Mouse (Mus musculus) liver, postnatal 0 days (tissue): ENCODE measurements at regions not wholly inside any gene's neighbourhood (a gene's known extent, or its start where the extent isn't known, plus 50 kb on each side); places are given as distances from the start of the nearest gene placed in this dataset.

ENCODE experiments used
- ATAC-seq: fragments of 200-750 bp; cut with Nextera tagmentation; 2 replicates; pipeline ENCODE4 v1.8.0; 2017; ENCODE audit warnings: mild to moderate bottlenecking, moderate library complexity
- DNase-seq: peaks from one replicate; pipeline ENCODE4 v3.0.0-alpha.2; 2016
- H3K27ac ChIP-seq: fragments of 300-500 bp; sonication (generic); 2 replicates; pipeline ENCODE4 v1.5.1; 2014; ENCODE audit warnings: antibody characterized with exemption, moderate library complexity, mild to moderate bottlenecking, low read depth
- H3K27me3 ChIP-seq: fragments of 300-500 bp; sonication (generic); 2 replicates; pipeline ENCODE4 v1.6.1; 2014; ENCODE audit warnings: low read length, control low read depth, mixed read lengths; ENCODE audit not compliant: insufficient read depth
- H3K36me3 ChIP-seq: fragments of 300-500 bp; sonication (generic); replicated peaks from 2 replicates; pipeline ENCODE4 v1.6.1; 2014; ENCODE audit warnings: mild to moderate bottlenecking, control low read depth, low read length, moderate library complexity, mixed read lengths; ENCODE audit not compliant: insufficient read depth
- H3K4me1 ChIP-seq: fragments of 300-500 bp; sonication (generic); 2 replicates; pipeline ENCODE4 v1.6.1; 2014; ENCODE audit warnings: antibody characterized with exemption, mild to moderate bottlenecking, control low read depth; ENCODE audit not compliant: insufficient read depth
- H3K4me2 ChIP-seq: fragments of 300-500 bp; sonication (generic); 2 replicates; pipeline ENCODE4 v1.6.1; 2014; ENCODE audit warnings: low read depth, mild to moderate bottlenecking, low read length, moderate library complexity, mixed read lengths
- H3K4me3 ChIP-seq: fragments of 300-500 bp; sonication (generic); 2 replicates; pipeline ENCODE4 v1.5.1; 2014; ENCODE audit warnings: low read depth, low read length
- H3K9ac ChIP-seq: fragments of 300-500 bp; sonication (generic); replicated peaks from 2 replicates; pipeline ENCODE4 v1.6.1; 2014; ENCODE audit warnings: mild to moderate bottlenecking, moderate library complexity
- H3K9me3 ChIP-seq: fragments of 300-500 bp; sonication (generic); 2 replicates; pipeline ENCODE4 v1.6.1; 2016; ENCODE audit warnings: mild to moderate bottlenecking, control low read depth, low read length, mixed read lengths
- CTCF ChIP-seq: sonication (generic); IDR thresholded peaks from 2 replicates; pipeline ENCODE4 v1.5.1; 2016; ENCODE audit warnings: antibody characterized with exemption, low read depth
- EP300 ChIP-seq: IDR thresholded peaks from 2 replicates; pipeline ENCODE4 v1.6.1; 2016; ENCODE audit warnings: antibody characterized with exemption, low read depth, mild to moderate bottlenecking
- WGBS: fragments of 180-500 bp; shearing (Covaris S2); extraction: QIAGEN DNeasy Blood & Tissue Kit; methylation state at CpG from one replicate; pipeline ENCODE4 v1.1.7; 2014; ENCODE audit not compliant: insufficient replicate concordance; 5-methylcytosine and 5-hydroxymethylcytosine counted together

DNA sequence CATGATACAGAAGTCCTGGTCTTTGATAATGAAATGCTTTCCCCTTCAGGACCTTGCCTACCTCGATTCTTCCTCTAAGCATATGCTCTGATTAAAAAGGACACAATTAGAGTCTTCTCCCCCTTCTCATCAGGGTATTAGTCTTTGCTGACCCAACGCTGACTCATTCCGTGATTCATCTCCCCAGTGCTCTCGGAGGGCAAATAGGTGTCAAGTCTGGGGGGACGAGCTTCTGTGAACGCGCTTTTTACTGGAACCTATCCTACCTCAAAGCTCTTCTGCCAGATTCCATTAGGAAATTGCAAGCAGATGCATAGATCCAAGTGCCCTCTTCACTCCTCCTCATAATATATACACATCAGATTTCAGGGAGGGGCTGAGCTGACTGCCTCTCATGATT, 63.8 kb upstream of the Bach2 start:
- no peak overlapping the region for H3K4me3 ChIP-seq
- H3K27ac ChIP-seq = no peak overlapping the region
- H3K4me1 ChIP-seq = peaks cover 41% of the 10 kb centered on the region
- H3K9ac ChIP-seq = no peak overlapping the region
- WGBS = 82% methylated on average over 7 of the region's 7 CpGs
- DNase-seq (no peak), ATAC-seq (no peak)
- H3K36me3 ChIP-seq = no peaks in the 10 kb centered on the region
- H3K27me3 ChIP-seq = no peaks in the 10 kb centered on the region
- H3K4me2 ChIP-seq = no peak overlapping the region
- H3K9me3 ChIP-seq = no peaks in the 10 kb centered on the region
- TF ChIP-seq CTCF = no peak
- TF ChIP-seq EP300 = no peak

DNA sequence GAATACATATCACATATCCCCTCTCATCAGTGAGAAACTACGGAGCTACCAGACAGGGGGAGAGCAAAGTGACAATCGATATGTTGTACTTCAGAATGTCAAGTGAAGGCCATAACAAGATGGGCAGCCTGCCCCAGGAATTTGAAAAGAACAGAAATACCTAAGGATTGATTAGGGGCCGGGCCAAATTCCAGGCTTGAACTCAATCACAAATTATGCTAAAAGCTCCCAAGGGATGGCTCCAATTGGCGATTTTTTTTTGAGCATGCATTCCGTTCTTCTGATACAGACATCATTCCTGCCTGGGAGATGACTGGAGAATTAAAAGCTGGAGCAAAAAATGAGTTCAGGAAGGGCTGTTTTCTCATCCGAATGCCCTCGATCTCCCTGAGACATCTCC, 63.4 kb upstream of the Bach2 start:
- Histone ChIP-seq H3K9ac (no peak overlapping the region), H3K4me1 (peaks cover 37% of the 10 kb centered on the region), H3K4me2 (no peak overlapping the region), H3K27me3 (no peaks in the 10 kb centered on the region), H3K9me3 (no peaks in the 10 kb centered on the region), H3K36me3 (no peaks in the 10 kb centered on the region), H3K4me3 (no peak overlapping the region), H3K27ac (no peak overlapping the region)
- TF ChIP-seq CTCF (no peak), EP300 (no peak)
- WGBS = 87% methylated on average over 7 of the region's 7 CpGs
- DNase-seq (no peak), ATAC-seq (no peak)

DNA sequence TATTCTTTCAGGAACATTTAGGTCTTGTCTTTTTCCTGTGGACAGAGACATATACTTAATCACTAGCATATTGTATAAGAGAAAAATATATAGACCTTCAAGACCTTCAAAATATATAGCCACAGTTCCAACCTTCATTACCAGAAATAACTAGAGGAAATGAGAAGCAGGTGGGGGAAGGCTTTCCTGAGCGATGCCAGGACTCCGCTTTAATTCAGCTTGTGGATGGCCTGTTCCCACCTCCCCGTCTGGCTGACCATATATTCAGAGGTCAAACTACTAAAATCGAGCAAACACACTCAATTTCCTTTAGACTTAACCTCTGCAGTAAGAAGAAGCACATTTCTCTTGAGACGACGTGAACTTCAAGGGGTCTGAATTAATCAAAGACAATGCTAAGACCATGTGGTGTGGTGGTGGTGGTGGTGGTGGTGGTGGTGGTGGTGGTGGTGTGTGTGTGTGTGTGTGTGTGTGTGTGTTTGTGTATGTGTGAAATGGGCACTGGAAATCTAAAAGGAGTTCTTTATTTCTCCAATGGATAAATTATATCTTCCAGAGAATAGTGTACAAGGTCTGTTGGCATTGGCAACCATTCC, 62.7 kb upstream of the Bach2 start:
- no peak for ATAC-seq
- Histone ChIP-seq H3K36me3 (no peaks in the 10 kb centered on the region), H3K9ac (no peak overlapping the region), H3K4me3 (no peak overlapping the region), H3K27me3 (no peaks in the 10 kb centered on the region), H3K4me1 (peaks cover 29% of the 10 kb centered on the region), H3K27ac (no peak overlapping the region), H3K4me2 (no peak overlapping the region), H3K9me3 (no peaks in the 10 kb centered on the region)
- DNase-seq = no peak
- 73% methylated on average over 6 of the region's 6 CpGs for WGBS
- no peak for TF ChIP-seq EP300
- no peak for TF ChIP-seq CTCF

DNA sequence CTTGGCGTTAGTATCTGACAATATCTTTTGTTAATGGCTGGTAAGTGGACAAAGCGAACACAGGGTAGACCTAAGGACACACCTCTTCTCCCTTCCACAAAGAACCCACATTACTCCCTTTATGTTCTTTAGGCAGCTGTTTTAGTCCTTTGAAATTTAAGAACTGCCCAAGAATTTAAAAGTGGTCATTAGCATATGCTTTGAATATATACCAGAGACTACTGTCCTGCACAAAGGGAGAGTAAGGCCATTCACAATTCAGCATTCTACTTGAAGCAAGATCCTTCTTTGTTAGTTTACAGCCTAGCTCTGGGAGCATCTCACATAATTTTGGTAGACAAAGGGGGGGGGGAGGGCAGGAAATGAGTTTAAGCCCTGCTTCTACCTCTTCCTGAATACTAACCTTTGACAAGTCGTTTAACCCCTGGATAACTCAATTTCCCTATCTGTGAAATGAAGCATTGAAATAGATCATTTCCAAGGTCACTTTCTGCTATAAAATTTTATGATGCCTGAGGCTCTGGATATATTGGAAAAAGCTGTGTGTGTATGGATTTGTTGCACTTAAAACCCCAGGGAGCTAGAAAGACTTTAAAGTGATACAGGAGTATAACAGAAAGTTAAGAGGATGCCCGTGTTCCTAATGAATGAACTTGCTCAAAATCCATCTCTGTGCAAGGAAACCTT, 62.0 kb upstream of the Bach2 start:
- whole genome bisulfite sequencing = 63% methylated on average over 4 of the region's 4 CpGs
- no peak for ATAC-seq
- no peak overlapping the region for H3K9ac ChIP-seq

DNA sequence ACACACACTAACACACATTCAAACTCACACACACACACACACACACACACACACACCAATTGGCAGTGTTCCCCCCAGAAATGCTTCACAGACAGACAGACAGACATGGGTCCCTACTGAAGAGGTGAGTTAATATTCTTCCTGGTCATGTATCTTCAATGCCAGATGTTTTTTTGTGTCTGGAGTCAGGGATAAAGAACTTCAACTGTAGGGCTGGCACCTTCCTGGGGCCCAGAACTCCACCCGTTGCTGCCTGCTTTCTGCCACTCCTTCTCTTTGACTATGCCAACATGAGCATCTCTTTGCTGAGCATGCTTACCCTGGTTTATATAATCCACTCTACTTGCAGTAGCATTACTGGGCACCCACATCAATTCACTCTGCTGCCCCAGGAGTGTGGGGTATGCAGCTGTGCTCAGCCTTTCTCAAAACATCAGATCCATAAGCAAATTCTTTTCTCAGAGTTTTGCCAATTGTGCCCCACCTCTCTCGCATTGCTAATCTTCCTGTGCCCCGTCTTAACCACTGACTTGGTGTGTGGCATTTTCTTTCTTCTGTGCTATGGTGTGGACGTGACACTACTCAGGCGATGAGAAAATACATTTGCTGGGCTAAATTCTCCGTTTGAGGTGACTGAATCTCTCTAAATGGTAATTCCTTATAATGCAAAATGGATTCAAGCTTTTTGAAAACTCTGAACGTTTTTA, 60.5 kb upstream of the Bach2 start:
- ATAC-seq = peak; percentile 91
- WGBS = 53% methylated on average over 7 of the region's 7 CpGs
- H3K9ac ChIP-seq = no peak overlapping the region
- peaks cover 21% of the 10 kb centered on the region for H3K4me1 ChIP-seq
- no peaks in the 10 kb centered on the region for H3K27me3 ChIP-seq
- peak overlapping the region; percentile 35 for H3K4me2 ChIP-seq
- 0 out of 2 replicates have a peak, but pooled peaks cover 2% of the 10 kb centered on the region for H3K9me3 ChIP-seq
- no peaks in the 10 kb centered on the region for H3K36me3 ChIP-seq
- H3K4me3 ChIP-seq = no peak overlapping the region
- DNase-seq = no peak
- no peak for TF ChIP-seq CTCF
- peak; percentile 94 for TF ChIP-seq EP300
- peak overlapping the region; percentile 63 for H3K27ac ChIP-seq

More for the DNA sequence above, 62.0 kb upstream of the Bach2 start:
- H3K27me3 ChIP-seq = no peaks in the 10 kb centered on the region
- peak overlapping the region; percentile 11; the same call in 1 of the 2 replicates for H3K27ac ChIP-seq
- H3K4me1 ChIP-seq = peaks cover 24% of the 10 kb centered on the region
- TF ChIP-seq EP300 (no peak), CTCF (no peak)
- H3K9me3 ChIP-seq = 0 out of 2 replicates have a peak, but pooled peaks cover under 1% of the 10 kb centered on the region
- no peak overlapping the region for H3K4me2 ChIP-seq
- no peaks in the 10 kb centered on the region for H3K36me3 ChIP-seq
- no peak overlapping the region for H3K4me3 ChIP-seq
- DNase-seq = no peak

DNA sequence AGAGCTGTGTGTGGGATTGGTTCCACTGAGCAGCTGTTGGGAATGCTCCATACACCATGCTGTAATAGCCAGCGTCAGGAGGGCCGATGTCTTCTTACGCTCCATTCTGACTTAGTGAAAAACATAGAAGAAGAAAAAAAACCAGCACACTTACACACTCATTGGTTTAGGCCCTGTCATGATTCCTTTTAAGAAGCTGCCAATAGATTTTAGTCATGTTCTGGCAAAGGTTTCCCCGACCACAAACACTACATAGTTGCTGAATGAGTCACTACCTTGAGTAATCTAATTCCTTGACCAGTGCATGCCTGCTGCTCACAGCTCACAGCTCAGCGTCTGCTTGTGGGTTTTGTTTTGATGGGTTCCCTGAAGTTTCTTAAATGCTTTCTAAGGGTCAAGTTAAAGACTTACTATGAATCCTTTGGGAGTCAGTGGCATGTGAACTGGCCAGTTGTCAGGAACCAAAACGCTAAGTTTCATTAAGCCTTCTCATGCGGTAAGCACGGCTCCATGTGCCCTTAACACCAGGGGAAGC, 58.8 kb upstream of the Bach2 start:
- Histone ChIP-seq H3K27me3 (no peaks in the 10 kb centered on the region), H3K9me3 (0 out of 2 replicates have a peak, but pooled peaks cover 2% of the 10 kb centered on the region), H3K36me3 (no peaks in the 10 kb centered on the region), H3K9ac (no peak overlapping the region), H3K4me3 (no peak overlapping the region), H3K27ac (no peak overlapping the region), H3K4me1 (peaks cover 18% of the 10 kb centered on the region), H3K4me2 (no peak overlapping the region)
- DNase-seq = no peak
- TF ChIP-seq CTCF (no peak), EP300 (no peak)
- WGBS = 63% methylated on average over 8 of the region's 8 CpGs
- ATAC-seq = peak; percentile 28; the same call in 1 of the 2 replicates
